Mouse (Mus musculus) lung, adult 18-20 months (tissue): ENCODE results near the gene Ctbp1.

Experiments
- DNase-seq, 2 experiments: peaks; one replicate each; pipeline ENCODE4 v3.0.0; 2022; ENCODE audit warnings: mixed read lengths in 2 of 2

The Ctbp1 gene

DNA sequence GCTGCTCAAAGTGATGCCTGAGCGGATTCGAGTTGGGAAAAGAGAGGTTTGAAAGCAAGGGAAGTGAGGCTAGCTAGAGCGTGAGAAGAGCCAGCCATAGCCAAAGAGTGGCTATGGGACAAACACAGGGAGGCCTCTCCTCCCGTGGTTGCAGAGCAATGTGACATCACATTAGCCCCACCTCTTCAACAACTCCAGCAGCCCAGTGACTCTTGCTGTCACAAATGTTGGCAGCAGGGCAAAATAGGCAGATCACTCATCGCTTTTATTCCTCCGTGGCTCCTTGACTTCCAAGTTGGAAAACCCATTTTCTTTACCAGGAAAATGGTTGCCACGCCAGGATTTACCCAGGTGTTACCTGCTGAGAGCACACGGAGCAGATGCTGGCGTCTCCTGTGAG is 67.7 kb downstream of the Ctbp1 start:
- no peak for DNase-seq

DNA sequence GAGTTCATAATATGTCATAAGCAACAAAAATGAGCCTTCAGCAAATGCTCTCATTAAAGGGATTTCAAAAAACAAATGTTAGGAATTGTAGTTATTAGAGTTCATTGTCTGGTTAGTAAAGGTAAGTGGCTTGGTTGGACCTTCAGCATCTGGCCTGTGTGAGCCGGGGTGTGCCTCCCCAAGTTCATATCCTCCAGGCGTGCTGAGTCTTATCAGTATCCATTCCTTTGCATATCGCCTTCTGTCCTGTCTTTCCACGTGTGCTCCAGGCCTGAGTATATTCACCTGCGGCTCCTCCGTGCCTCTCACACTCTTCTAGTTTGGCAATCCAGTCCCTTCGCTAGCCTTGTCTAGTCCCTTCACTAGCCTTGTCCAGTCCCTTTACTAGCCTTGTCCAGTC is 68.5 kb downstream of the Ctbp1 start:
- DNase-seq, result no peak

DNA sequence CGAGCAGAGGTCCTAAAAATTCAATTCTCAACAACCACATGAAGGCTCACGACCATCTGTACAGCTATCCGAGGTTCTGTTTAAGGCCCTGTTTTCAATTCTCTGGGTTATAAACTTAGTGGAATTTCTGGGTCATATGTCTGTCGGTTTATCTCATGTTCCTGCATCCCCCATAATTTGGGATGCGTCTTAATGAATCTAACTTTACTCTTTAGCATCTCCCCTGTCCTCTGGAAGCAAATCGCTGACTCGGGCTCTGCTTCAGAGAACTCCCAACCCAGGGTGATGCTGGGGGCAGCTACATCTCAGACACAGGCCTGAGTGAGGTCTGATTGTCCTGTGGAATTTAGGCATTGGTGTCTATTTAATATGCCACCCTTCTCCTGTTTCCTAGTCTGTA is 70.5 kb downstream of the Ctbp1 start:
- DNase-seq, result no peak

DNA sequence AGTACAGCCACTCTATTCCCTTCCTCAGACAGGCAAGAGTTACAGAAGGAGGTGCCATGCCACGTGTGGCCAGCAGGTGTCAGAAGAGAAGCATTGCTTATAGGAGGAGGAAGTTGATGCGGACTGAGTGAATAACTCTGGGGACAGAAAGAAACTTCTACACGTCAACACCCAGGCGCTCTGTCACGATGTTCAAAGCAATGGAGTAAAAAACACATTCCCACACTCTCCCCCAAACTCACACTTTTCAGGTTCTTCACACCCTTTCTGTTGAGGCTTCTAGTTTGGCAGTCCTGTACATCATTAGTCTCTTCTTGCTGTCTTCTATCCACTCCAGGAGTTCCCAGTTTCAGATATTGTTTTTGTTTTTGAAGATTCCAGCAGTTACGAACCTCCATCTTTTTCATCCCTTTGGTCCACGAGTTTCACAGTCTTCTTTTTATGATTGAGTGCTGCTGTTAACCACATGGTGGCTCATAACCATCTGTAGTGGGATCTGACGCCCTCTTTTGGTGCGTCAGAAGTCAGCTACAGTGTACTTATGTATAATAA is 71.0 kb downstream of the Ctbp1 start:
- DNase-seq, result peak; percentile 74 to 78

DNA sequence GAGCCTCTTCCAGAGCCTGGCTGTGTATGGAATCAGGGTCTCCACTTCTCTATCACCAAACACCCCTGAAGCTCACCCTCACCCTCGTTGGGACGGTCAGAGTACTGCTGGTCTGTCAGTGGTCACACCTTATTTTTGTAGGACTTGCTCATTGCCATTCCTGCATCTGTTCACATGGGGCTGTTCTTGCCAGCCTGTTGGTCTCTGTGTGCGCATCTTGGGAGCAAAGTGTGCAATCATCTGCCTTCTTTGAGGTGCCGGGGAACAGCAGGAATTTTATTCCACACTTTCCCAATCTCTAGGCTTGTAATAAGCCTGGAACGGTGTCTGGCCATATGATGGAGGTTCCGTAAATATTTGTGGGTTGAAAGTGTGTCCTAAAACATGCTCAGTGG is 71.6 kb downstream of the Ctbp1 start:
- no peak for DNase-seq

DNA sequence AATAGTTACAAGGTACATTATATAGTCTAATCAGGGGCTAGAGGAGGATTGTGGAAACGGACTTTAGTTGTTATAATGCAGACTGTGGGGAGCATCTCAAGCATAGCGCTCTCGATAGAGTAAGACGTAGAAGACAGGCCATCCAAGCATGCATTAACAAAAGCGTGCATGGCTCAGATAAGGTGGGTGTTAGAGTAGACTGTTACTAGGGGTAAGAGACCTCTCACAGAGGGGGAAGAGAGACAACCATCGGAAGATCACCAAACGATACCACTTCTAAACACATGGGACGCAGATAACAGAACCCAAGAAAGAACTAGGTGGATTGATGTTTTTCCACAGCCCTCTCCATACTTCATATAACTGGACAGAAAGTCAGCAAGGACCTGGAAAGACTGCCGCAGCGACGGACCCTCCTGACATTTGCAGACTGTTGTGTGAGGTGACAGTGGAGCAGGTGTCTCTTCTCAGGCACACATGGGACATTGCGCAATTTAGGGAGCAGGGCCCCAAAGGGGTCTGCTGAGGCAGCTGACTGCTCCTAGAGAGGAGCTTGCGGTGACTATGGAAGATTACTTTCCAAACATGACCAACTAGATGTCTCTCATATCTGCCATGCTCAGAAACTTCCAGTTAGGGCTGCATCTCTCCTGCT is 72.2 kb downstream of the Ctbp1 start:
- no peak for DNase-seq

DNA sequence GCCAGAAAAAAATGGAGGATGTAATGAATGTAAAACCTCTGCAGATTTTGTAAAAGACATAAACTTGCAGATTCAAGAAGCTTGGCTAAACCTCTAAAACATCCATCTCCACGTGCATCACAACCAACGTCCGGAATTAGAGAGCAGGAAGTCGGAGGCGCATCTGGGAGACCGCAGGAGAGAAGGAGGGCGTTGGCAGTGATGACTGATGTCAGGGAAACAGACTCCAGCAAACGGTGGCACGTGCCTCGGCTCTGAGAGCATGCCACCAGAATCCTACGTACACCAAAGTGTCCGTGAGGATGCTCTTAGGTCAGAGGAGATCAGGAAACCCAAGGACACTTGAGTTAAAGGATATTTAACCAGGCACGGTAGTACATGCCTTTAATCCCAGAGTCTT is 73.1 kb downstream of the Ctbp1 start:
- no peak for DNase-seq

DNA sequence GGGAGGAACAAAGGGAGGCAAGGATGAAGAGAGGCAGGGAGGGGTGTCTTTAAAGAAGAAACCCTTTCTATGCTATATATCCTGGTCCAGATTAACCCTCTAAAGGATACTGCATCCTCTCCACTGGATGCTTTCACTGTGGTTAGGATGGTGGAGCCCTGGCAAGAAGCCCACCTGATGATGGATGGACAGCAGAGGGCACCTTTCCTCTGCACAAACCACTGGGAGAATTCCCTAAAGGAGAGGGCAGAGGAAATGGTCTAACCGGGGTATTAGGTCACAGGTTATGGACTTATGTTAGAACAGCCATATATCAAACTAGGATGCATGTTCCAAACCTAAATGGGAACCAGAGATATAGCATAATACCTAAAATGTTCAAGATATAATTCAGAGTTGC is 74.7 kb downstream of the Ctbp1 start:
- DNase-seq, result no peak
